Mouse (Mus musculus): Measurements from ENCODE around the gene Smim22.

Gene Smim22

GRCm38 (mm10) chr16:5008076-5008475 is 988 bp downstream of the Smim22 start:
- in situ Hi-C loops (cut with MboI) = no loop called here

GRCm38 (mm10) chr16:5010371-5010935 is 3.4 kb downstream of the Smim22 start:
- in situ Hi-C loops (cut with MboI) = no loop called here

DNA sequence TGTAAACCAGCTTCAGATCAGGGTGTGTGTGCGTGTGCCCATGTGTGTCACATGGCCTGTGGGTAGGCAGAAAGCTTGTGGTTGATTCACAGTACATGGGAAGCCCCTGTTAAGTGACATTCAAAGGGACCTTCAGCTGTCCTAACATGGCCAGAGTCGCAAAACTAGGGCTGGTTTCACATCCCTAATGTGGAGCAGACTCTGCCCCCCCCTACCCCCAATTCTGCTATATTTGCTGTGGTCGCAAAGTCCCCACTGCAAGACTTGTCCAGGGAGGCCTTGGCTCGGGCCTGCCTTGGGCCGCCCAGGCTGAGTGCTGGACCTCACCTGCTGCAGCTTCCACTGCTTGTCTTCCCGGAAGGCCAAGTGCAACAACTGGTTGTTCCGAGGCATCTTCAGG is 4.2 kb downstream of the Smim22 start:
- in situ Hi-C loops (cut with MboI) = no loop called here

GRCm38 (mm10) chr16:5012036-5013005 is 5.2 kb downstream of the Smim22 start:
- in situ Hi-C loops (cut with MboI) = no loop called here

- in situ Hi-C loops (cut with MboI) = no loop called here
Measured at GRCm38 (mm10) chr16:5013054-5013838, 6.2 kb downstream of the Smim22 start, which contains the start of gene Rogdi. TSS of gene Rogdi (minus strand) at chr16:5013553.

- in situ Hi-C loops (cut with MboI) = no loop called here
Measured at GRCm38 (mm10) chr16:5014578-5014977, 7.5 kb downstream of the Smim22 start.

DNA sequence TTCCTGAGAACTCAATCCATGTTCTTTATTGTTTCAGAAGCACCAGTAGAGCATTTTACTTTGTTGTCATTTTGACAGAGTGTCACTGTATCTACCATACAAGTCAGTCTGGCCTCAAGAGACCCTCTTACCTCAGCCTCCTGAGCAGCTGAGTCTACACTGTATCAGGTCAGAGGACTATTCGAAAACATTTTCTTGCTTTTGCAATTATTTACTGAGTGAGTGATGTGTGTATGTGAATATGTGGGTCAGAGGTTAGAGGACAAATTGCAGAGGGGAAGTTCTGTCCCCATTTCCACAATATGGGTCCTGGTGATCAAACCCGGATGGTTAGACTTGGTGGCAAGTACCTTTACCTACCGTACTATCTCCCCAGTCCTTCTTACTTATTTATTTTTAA is 16.9 kb downstream of the Smim22 start:
- in situ Hi-C loops (cut with MboI) = no loop called here

GRCm38 (mm10) chr16:5029847-5030246 is 22.8 kb downstream of the Smim22 start:
- in situ Hi-C loops (cut with MboI) = no loop called here

- in situ Hi-C loops (cut with MboI) = no loop called here
Measured at GRCm38 (mm10) chr16:5035591-5035990, 28.5 kb downstream of the Smim22 start.

DNA sequence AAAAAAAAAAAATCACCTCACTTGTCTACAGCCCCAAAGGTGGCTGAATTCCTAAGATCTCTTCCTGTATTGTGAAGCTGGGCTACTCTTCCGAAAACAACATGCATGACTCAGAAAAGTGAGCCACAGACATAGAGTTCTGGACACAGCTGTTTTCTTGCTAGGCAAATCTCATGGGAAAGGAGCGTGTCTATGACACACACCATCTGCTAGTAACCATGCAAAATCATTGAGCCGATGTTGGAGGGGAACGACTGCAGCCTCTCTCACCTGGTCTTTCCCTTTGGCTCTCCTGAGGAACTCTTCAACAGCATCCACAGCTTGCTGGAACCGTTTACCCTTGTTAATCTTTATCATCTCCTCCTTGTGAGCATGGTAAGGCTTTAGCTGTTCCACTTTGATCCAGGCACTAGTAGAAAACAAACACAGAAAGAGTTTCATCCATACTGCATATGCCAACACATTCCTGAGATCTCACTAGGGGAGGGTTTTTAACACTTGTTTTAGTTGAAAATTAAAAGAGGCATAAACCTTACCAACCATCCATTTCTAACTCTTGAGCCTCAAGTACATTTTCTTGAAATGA is 29.7 kb downstream of the Smim22 start:
- in situ Hi-C loops (cut with MboI) = no loop called here

- in situ Hi-C loops (cut with MboI) = no loop called here
Measured at GRCm38 (mm10) chr16:5045322-5045721, 38.2 kb downstream of the Smim22 start.

- in situ Hi-C loops (cut with MboI) = no loop called here
Measured at GRCm38 (mm10) chr16:5049182-5049773, 42.2 kb downstream of the Smim22 start.

DNA sequence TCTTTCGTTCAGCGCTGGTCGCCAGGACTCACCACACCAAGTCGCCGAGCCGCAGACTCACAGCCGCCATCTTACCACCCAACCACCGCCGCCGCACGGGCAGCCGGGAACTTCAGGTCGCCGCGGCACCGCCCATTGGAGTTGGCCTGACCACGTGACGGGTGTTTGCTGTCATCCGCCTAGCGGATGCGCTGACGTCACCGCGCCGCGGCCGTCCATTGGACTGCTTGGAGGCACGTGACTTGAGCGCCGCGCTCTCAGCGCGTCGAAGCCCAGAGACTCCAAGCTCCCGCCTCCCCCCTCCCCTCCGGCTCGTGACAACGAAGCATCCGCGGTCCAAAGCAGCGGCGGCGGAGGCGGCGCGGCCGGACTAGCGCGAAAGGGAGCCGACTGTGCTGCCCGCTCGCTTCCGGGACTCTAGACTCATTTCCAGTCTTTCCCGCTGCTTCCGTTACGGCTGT is 42.7 kb downstream of the Smim22 start, which contains the start of the genes Glyr1 and Ubn1:
Gene Glyr1 (minus strand): TSS at position 90 of the 461 bp plus-strand sequence.
Gene Ubn1 (plus strand): TSS at position 284 of the 461 bp plus-strand sequence.
- in situ Hi-C loops (cut with MboI) = no loop called here

DNA sequence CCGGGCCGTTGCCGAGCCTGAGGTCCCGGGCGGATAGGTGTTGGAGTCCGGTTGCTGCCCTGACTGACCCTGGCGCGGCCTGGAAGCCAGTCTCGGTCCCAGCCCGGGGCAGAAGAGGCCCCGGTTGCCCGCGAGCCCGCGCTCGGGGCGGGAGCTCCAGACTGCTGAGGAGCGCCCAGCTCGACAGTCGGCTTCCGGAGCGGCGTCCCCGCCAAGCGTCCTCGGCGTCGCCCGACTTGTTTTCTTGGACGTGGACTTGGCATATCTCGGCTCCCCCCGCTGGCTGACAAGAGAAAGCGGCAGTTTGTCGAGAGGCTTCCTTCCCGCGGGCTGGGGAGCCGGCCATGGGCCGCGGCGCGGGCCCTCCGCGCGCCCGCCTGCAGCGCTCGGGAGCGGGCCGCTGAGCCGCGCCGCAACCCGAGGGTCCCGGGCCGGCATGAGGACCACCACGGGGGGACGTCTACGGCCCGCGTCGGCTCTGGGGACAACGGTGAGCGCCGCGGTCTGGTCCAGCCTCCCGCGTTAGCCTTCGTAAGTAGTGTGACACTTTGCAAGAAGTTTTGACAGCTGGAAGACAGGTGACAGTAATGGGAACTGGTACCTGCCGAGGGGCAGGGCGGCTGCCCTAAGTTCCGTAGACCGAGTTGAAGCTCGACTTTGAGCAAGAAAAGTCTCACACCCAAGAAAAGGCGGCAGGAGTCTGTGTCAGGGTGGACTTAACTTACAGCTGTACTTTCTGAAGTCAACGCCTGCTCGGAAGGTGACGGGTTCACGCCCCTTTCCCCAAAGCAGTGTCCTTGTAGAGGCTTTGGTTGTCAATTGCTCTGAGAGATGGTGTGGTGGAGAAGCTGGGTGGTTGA is 43.4 kb downstream of the Smim22 start:
- in situ Hi-C loops (cut with MboI) = no loop called here

Data from mature B cell (primary cell).